Mouse (Mus musculus) limb, embryonic 14.5 days (tissue): ENCODE measurements at regions not wholly inside any gene's neighbourhood (a gene's known extent, or its start where the extent isn't known, plus 50 kb on each side); places are given as distances from the start of the nearest gene placed in this dataset.
A peak's percentile ranks its signal among the peaks of the same experiment; 100 is the strongest.

Experiments used
- ATAC-seq: fragments of 200-750 bp; cut with Nextera tagmentation; 2 replicates; pipeline ENCODE4 v1.8.0; 2017; ENCODE audit warnings: low read depth, moderate number of reproducible peaks, moderate TSS enrichment; ENCODE audit not compliant: low FRiP score
- DNase-seq: peaks from one replicate; pipeline ENCODE4 v3.0.0-alpha.2; 2015; ENCODE audit warnings: low spot score
- H3K27ac ChIP-seq: fragments of 300-500 bp; sonication (generic); replicated peaks from 2 replicates; pipeline ENCODE4 v1.5.1; 2014; ENCODE audit warnings: low read depth, mild to moderate bottlenecking, low read length, moderate library complexity, mixed read lengths
- H3K27me3 ChIP-seq: fragments of 300-500 bp; sonication (generic); 2 replicates; pipeline ENCODE4 v1.6.1; 2014; ENCODE audit warnings: low read length, mixed read lengths; ENCODE audit not compliant: control insufficient read depth, insufficient read depth
- H3K36me3 ChIP-seq: fragments of 300-500 bp; sonication (generic); 2 replicates; pipeline ENCODE4 v1.6.1; 2014; ENCODE audit warnings: mild to moderate bottlenecking, low read length, moderate library complexity, mixed read lengths; ENCODE audit not compliant: control insufficient read depth, insufficient read depth
- H3K4me1 ChIP-seq: fragments of 300-500 bp; sonication (generic); 2 replicates; pipeline ENCODE4 v1.6.1; 2014; ENCODE audit warnings: antibody characterized with exemption, low read length, mixed read lengths; ENCODE audit not compliant: control insufficient read depth, insufficient read depth
- H3K4me2 ChIP-seq: fragments of 300-500 bp; sonication (generic); replicated peaks from 2 replicates; pipeline ENCODE4 v1.6.1; 2014; ENCODE audit warnings: low read depth, mild to moderate bottlenecking, low read length, moderate library complexity; ENCODE audit not compliant: severe bottlenecking
- H3K4me3 ChIP-seq: fragments of 300-500 bp; sonication (generic); replicated peaks from 2 replicates; pipeline ENCODE4 v1.5.1; 2014; ENCODE audit warnings: low read length
- H3K9ac ChIP-seq: fragments of 300-500 bp; sonication (generic); 2 replicates; pipeline ENCODE4 v1.6.1; 2014; ENCODE audit warnings: mild to moderate bottlenecking, low read depth, low read length, moderate library complexity; ENCODE audit not compliant: severe bottlenecking
- H3K9me3 ChIP-seq: fragments of 300-500 bp; sonication (generic); 2 replicates; pipeline ENCODE4 v1.6.1; 2016; ENCODE audit warnings: low read length; ENCODE audit not compliant: control insufficient read depth
- POLR2A ChIP-seq: fragments of 200-500 bp; IDR thresholded peaks from 2 replicates; pipeline ENCODE4 v1.8.0; 2012; ENCODE audit warnings: inconsistent platforms, mild to moderate bottlenecking, moderate library complexity, borderline replicate concordance; ENCODE audit not compliant: insufficient read depth, insufficient read length; ENCODE audit errors: extremely low read depth
- WGBS: fragments of 180-500 bp; shearing (Covaris S2); extraction: QIAGEN DNeasy Blood & Tissue Kit; methylation state at CpG from one replicate; pipeline ENCODE4 v1.1.7; 2014; 5-methylcytosine and 5-hydroxymethylcytosine counted together

GRCm38 (mm10) chr6:140368354-140369069 is 55.3 kb upstream of the Plekha5 start:
- 0 out of 2 replicates have a peak, but pooled peaks cover 4% of the 10 kb centered on the region for H3K4me1 ChIP-seq
- ATAC-seq: no peak
- no peaks in the 10 kb centered on the region for H3K36me3 ChIP-seq
- H3K4me3 ChIP-seq: no peak overlapping the region
- no peak overlapping the region for H3K27ac ChIP-seq
- no peaks in the 10 kb centered on the region for H3K9me3 ChIP-seq
- WGBS: 79% methylated on average over 8 of the region's 8 CpGs
- H3K27me3 ChIP-seq: no peaks in the 10 kb centered on the region
- DNase-seq: peak; percentile 29
- TF ChIP-seq POLR2A: no peak
- H3K4me2 ChIP-seq: no peak overlapping the region
- H3K9ac ChIP-seq: no peak overlapping the region

GRCm38 (mm10) chr6:140367303-140367702 is 56.6 kb upstream of the Plekha5 start:
- Histone ChIP-seq H3K4me2 (no peak overlapping the region), H3K4me3 (no peak overlapping the region), H3K27me3 (no peaks in the 10 kb centered on the region), H3K4me1 (0 out of 2 replicates have a peak, but pooled peaks cover 4% of the 10 kb centered on the region), H3K27ac (no peak overlapping the region), H3K9ac (no peak overlapping the region), H3K9me3 (no peaks in the 10 kb centered on the region), H3K36me3 (no peaks in the 10 kb centered on the region)
- WGBS: 80% methylated on average over 6 of the region's 6 CpGs
- ATAC-seq (no peak), DNase-seq (no peak)
- no peak for TF ChIP-seq POLR2A

GRCm38 (mm10) chr6:140366791-140367190 is 57.1 kb upstream of the Plekha5 start:
- Histone ChIP-seq H3K4me1 (0 out of 2 replicates have a peak, but pooled peaks cover 4% of the 10 kb centered on the region), H3K27ac (no peak overlapping the region), H3K27me3 (no peaks in the 10 kb centered on the region), H3K9ac (no peak overlapping the region), H3K36me3 (no peaks in the 10 kb centered on the region), H3K9me3 (no peaks in the 10 kb centered on the region), H3K4me3 (no peak overlapping the region), H3K4me2 (no peak overlapping the region)
- DNase-seq: no peak
- 34% methylated on average over 3 of the region's 3 CpGs for WGBS
- TF ChIP-seq POLR2A: no peak
- ATAC-seq: no peak

DNA sequence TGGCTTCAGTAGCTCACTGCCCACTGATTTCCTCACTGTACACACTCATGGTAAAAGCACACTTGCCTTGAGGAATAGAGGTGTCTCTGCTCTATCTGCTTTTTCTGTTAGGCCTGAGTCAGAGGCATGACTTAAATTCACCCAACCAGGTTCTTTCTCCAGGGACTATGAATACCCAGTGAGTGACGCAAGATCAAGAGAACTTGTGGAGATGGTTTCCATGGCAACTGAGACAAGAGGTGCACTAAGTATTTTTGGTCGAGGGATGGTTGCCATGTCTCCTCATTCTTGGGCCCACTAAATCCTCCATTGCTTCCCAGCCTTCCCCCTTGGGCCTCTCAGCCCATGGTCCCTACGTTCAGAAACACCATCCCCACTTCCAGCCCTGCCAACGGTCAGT is 62.9 kb upstream of the Plekha5 start:
- TF ChIP-seq POLR2A: no peak
- no peaks in the 10 kb centered on the region for H3K27me3 ChIP-seq
- no peak overlapping the region for H3K27ac ChIP-seq
- H3K4me1 ChIP-seq: no peaks in the 10 kb centered on the region
- H3K4me2 ChIP-seq: no peak overlapping the region
- WGBS: 82% methylated on average over 4 of the region's 4 CpGs
- H3K36me3 ChIP-seq: no peaks in the 10 kb centered on the region
- DNase-seq (no peak), ATAC-seq (no peak)
- no peaks in the 10 kb centered on the region for H3K9me3 ChIP-seq
- H3K9ac ChIP-seq: no peak overlapping the region
- no peak overlapping the region for H3K4me3 ChIP-seq

DNA sequence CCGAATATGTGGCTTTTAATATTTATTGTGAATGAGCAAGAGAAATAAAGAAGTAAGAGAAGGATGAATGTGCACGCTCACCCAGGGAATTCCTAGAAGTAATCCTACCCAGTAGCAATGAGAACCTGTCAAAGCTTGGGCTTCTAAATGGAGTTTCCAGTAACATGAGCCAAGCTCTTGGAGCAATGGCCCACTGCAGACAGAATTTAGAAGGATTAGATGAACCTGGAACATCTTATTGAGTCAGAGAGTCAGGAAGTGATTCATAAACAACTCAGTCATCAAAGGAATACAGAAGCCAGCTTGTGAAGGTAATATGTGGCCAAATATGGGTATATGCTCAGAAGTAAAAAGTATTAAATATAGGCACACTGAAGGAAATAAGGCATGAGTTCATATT is 66.0 kb upstream of the Plekha5 start:
- no peak for TF ChIP-seq POLR2A
- no peak for DNase-seq
- Histone ChIP-seq H3K4me2 (no peak overlapping the region), H3K9ac (no peak overlapping the region), H3K4me3 (no peak overlapping the region), H3K9me3 (no peaks in the 10 kb centered on the region), H3K4me1 (no peaks in the 10 kb centered on the region), H3K27me3 (no peaks in the 10 kb centered on the region), H3K36me3 (no peaks in the 10 kb centered on the region), H3K27ac (no peak overlapping the region)
- 73% methylated on average over 2 of the region's 2 CpGs for WGBS
- no peak for ATAC-seq
